Mouse (Mus musculus): Measurements from ENCODE around the gene Mettl13. TPM values are rescaled to one million over a fixed set of nuclear protein-coding genes. Genes with fewer than 3 reads are reported as not detected.

Gene Mettl13
- total and polyA plus RNA-seq, 3 experiments = 4.1 to 5.4 (median 4.5) TPM

DNA sequence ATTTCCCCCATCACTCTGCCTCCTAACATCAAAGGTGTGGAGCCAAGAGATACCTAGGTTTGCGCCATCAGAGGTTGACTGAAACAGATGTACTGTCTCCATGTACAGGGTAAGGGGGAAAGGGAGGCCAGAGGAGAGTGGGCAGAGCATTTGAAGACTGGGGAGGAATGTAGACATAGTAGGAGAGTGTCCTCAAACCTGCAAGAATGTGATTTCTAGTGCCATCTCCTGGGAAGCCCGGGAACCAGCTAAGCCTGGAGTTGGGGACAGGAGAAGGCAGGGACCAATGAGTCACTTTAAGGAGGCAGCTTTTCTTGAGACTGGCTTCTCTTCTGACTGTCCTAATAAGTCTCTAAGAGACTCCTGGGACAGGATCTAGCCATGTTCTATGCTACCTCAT, 18.7 kb downstream of the Mettl13 start:
- Histone ChIP-seq H3K79me2 (replicated peaks; ENCODE audit: control insufficient read depth, insufficient read depth, low read length) (no peaks in the 10 kb centered on the region), H3K27ac (no peak overlapping the region), H3K9ac (ENCODE audit: low read depth, low read length) (no peak overlapping the region), H3K36me3 (ENCODE audit: control insufficient read depth, insufficient read depth, low read length) (no peaks in the 10 kb centered on the region), H3K4me1 (ENCODE audit: control insufficient read depth, insufficient read depth, low read length) (no peaks in the 10 kb centered on the region), H3K27me3 (ENCODE audit: control insufficient read depth, insufficient read depth, low read length) (no peaks in the 10 kb centered on the region), H3K4me3 (no peak overlapping the region)
- DNase-seq = no peak
- 64% methylated on average over 2 of the region's 2 CpGs for WGBS
- intact Hi-C loops (cut with DNase I) = loop anchor here (10.0 kb wide), 1 partner anchor 175 kb away; no protein-coding TSS in a partner anchor
- TF ChIP-seq CTCF (IDR thresholded peaks at IDR 0.05) (peak; percentile 54), EP300 (IDR thresholded peaks at IDR 0.05; ENCODE audit: insufficient read depth, low read depth, low read length) (no peak)

- Histone ChIP-seq H3K36me3 (ENCODE audit: control insufficient read depth, insufficient read depth, low read length) (no peaks in the 10 kb centered on the region), H3K9ac (ENCODE audit: low read depth, low read length) (no peak overlapping the region), H3K27ac (no peak overlapping the region), H3K4me1 (ENCODE audit: control insufficient read depth, insufficient read depth, low read length) (no peaks in the 10 kb centered on the region), H3K27me3 (ENCODE audit: control insufficient read depth, insufficient read depth, low read length) (no peaks in the 10 kb centered on the region), H3K4me3 (no peak overlapping the region), H3K79me2 (replicated peaks; ENCODE audit: control insufficient read depth, insufficient read depth, low read length) (no peaks in the 10 kb centered on the region)
- TF ChIP-seq EP300 (IDR thresholded peaks at IDR 0.05; ENCODE audit: insufficient read depth, low read depth, low read length) (no peak), POLR2A (IDR thresholded peaks at IDR 0.05; ENCODE audit: insufficient read depth, low read depth, low read length) (no peak), CTCF (IDR thresholded peaks at IDR 0.05) (no peak)
- no peak for DNase-seq
- 86% methylated on average over 1 of the region's 1 CpGs for WGBS
- intact Hi-C loops (cut with DNase I) = no loop called here
Observed at GRCm38 (mm10) chr1:162515116-162515515, 33.2 kb downstream of the Mettl13 start.

GRCm38 (mm10) chr1:162510013-162510356, 38.4 kb downstream of the Mettl13 start:
- TF ChIP-seq POLR2A (IDR thresholded peaks at IDR 0.05; ENCODE audit: insufficient read depth, low read depth, low read length) (no peak), CTCF (IDR thresholded peaks at IDR 0.05) (no peak), EP300 (IDR thresholded peaks at IDR 0.05; ENCODE audit: insufficient read depth, low read depth, low read length) (no peak)
- intact Hi-C loops (cut with DNase I) = no loop called here
- H3K27me3 ChIP-seq (ENCODE audit: control insufficient read depth, insufficient read depth, low read length) = no peaks in the 10 kb centered on the region

GRCm38 (mm10) chr1:162509329-162510012, 38.9 kb downstream of the Mettl13 start:
- Histone ChIP-seq H3K36me3 (ENCODE audit: control insufficient read depth, insufficient read depth, low read length) (no peaks in the 10 kb centered on the region), H3K4me1 (ENCODE audit: control insufficient read depth, insufficient read depth, low read length) (no peaks in the 10 kb centered on the region; the same call in 1 of the 2 replicates), H3K27me3 (ENCODE audit: control insufficient read depth, insufficient read depth, low read length) (no peaks in the 10 kb centered on the region), H3K9ac (ENCODE audit: low read depth, low read length) (no peak overlapping the region), H3K79me2 (replicated peaks; ENCODE audit: control insufficient read depth, insufficient read depth, low read length) (no peaks in the 10 kb centered on the region), H3K4me3 (no peak overlapping the region), H3K27ac (no peak overlapping the region; the same call in 1 of the 2 replicates)
- intact Hi-C loops (cut with DNase I) = no loop called here
- peak; percentile 51 to 71 for DNase-seq
- WGBS = 18% methylated on average over 12 of the region's 12 CpGs
- TF ChIP-seq CTCF (IDR thresholded peaks at IDR 0.05) (no peak), EP300 (IDR thresholded peaks at IDR 0.05; ENCODE audit: insufficient read depth, low read depth, low read length) (0 out of 2 replicates have a peak, but pooled peaks have one; percentile 36), POLR2A (IDR thresholded peaks at IDR 0.05; ENCODE audit: insufficient read depth, low read depth, low read length) (no peak)

More at GRCm38 (mm10) chr1:162510013-162510356, 38.4 kb downstream of the Mettl13 start:
- Histone ChIP-seq H3K79me2 (replicated peaks; ENCODE audit: control insufficient read depth, insufficient read depth, low read length) (no peaks in the 10 kb centered on the region), H3K4me1 (ENCODE audit: control insufficient read depth, insufficient read depth, low read length) (no peaks in the 10 kb centered on the region; the same call in 1 of the 2 replicates), H3K27ac (no peak overlapping the region; the same call in 1 of the 2 replicates), H3K9ac (ENCODE audit: low read depth, low read length) (no peak overlapping the region), H3K4me3 (no peak overlapping the region), H3K36me3 (ENCODE audit: control insufficient read depth, insufficient read depth, low read length) (no peaks in the 10 kb centered on the region)
- no peak for DNase-seq
- WGBS = 46% methylated on average over 2 of the region's 2 CpGs

GRCm38 (mm10) chr1:162508211-162509005, 39.9 kb downstream of the Mettl13 start:
- intact Hi-C loops (cut with DNase I) = no loop called here
- WGBS = 74% methylated on average over 4 of the region's 4 CpGs
- H3K27ac ChIP-seq = no peak overlapping the region

GRCm38 (mm10) chr1:162506516-162506915, 41.8 kb downstream of the Mettl13 start:
- H3K79me2 ChIP-seq (replicated peaks; ENCODE audit: control insufficient read depth, insufficient read depth, low read length) = no peaks in the 10 kb centered on the region
- H3K4me1 ChIP-seq (ENCODE audit: control insufficient read depth, insufficient read depth, low read length) = no peaks in the 10 kb centered on the region; the same call in 1 of the 2 replicates
- intact Hi-C loops (cut with DNase I) = no loop called here
- no peak for DNase-seq
- H3K9ac ChIP-seq (ENCODE audit: low read depth, low read length) = no peak overlapping the region
- TF ChIP-seq POLR2A (IDR thresholded peaks at IDR 0.05; ENCODE audit: insufficient read depth, low read depth, low read length) (no peak), CTCF (IDR thresholded peaks at IDR 0.05) (no peak), EP300 (IDR thresholded peaks at IDR 0.05; ENCODE audit: insufficient read depth, low read depth, low read length) (no peak)
- H3K27me3 ChIP-seq (ENCODE audit: control insufficient read depth, insufficient read depth, low read length) = no peaks in the 10 kb centered on the region
- H3K4me3 ChIP-seq = no peak overlapping the region
- H3K36me3 ChIP-seq (ENCODE audit: control insufficient read depth, insufficient read depth, low read length) = no peaks in the 10 kb centered on the region
- WGBS = 67% methylated on average over 4 of the region's 4 CpGs
- H3K27ac ChIP-seq = no peak overlapping the region

More at GRCm38 (mm10) chr1:162508211-162509005, 39.9 kb downstream of the Mettl13 start:
- Histone ChIP-seq H3K4me1 (ENCODE audit: control insufficient read depth, insufficient read depth, low read length) (no peaks in the 10 kb centered on the region; the same call in 1 of the 2 replicates), H3K27me3 (ENCODE audit: control insufficient read depth, insufficient read depth, low read length) (no peaks in the 10 kb centered on the region), H3K79me2 (replicated peaks; ENCODE audit: control insufficient read depth, insufficient read depth, low read length) (no peaks in the 10 kb centered on the region), H3K9ac (ENCODE audit: low read depth, low read length) (no peak overlapping the region), H3K4me3 (no peak overlapping the region), H3K36me3 (ENCODE audit: control insufficient read depth, insufficient read depth, low read length) (no peaks in the 10 kb centered on the region)
- DNase-seq = no peak
- TF ChIP-seq CTCF (IDR thresholded peaks at IDR 0.05) (no peak), POLR2A (IDR thresholded peaks at IDR 0.05; ENCODE audit: insufficient read depth, low read depth, low read length) (no peak), EP300 (IDR thresholded peaks at IDR 0.05; ENCODE audit: insufficient read depth, low read depth, low read length) (no peak)
